Mouse (Mus musculus): ENCODE results near the gene Kcng1. TPM values are rescaled to one million over a fixed set of nuclear protein-coding genes. Genes with fewer than 3 reads are reported as not detected.

Gene Kcng1
- total RNA-seq, 2 experiments from 2014 or later = 34.5 to 40.8 TPM

DNA sequence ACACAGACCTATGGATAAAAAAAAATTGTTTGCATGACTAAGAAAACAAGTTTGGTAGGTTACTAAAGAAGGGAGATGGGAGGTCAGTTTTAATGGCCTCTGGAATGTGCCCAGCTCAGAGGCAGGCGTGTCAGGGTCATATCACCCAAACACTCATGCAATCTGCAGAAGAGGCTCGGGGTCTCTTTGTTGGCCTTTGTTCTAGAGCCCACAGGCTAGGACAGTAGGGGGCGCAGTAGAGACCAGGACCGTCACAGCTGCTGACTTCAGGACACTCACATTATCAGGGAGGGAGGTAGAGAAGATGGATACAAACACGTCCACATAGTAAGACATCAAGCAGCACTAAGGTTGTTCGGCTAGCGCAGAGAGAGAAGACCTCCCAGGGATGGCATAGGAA, 13.5 kb downstream of the Kcng1 start:
- DNase-seq (ENCODE audit: low spot score in 2 of 2) = no peak

DNA sequence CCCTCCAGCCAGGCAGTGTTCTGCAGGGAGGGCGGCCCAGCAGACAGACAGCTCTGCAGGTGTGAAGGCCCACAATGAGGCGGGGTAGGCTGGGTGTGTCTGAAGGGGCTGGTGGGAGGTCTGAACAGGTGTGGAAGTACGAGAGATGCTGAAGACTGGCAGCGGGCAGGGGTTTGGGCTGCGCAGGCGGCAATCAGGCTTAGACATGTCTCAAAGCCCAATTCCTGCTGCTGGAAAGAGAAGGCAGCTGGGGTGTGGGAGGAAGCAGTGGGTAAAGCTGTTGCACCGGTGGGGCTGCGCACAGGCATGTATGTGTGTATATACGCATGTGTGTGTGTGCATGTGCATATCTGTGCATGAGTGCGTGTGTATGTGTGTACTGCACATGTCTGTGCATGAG, 20.6 kb downstream of the Kcng1 start:
- peak; percentile 64 to 82 for DNase-seq (ENCODE audit: low spot score in 2 of 2)

DNA sequence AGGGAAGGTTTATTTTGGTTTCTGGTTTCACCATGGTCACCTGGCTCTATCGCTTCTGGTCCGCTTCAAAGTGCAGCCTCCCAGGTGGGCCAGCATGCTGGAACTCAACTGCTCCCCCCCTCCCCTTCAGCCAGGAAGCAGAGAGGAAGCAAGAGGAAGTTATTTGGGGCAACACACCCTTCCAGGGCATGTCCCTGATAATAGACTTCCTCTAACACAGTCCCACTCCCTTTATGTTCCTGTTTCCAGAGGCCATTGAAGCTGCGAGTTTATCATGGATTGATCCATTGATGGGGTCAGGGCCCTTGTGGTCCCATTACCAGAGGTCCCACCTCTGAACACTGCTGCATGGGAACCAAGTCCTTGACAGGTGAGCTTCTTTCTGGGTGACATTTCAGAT, 21.4 kb downstream of the Kcng1 start:
- DNase-seq (ENCODE audit: low spot score in 2 of 2) = no peak

DNA sequence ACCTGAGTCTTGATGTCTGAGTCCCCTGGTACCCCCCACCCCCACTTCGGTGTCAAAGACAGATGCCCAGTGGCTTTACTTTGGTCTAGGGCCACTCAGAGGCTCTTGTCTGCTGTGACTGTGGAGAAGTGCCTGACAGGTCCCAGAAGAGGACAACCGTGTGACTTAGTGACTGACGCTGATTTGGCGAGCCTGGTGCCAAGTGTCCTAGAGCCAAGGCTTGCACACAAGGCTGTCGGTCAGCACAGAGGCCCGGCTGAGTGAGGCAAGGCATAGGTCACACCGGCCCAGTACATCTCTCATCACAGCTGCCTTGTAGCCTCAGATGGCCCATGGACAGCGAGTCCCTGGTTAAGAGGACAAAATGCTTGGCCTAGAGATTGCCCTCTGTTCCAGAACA, 22.5 kb downstream of the Kcng1 start:
- no peak for DNase-seq (ENCODE audit: low spot score in 2 of 2)

DNA sequence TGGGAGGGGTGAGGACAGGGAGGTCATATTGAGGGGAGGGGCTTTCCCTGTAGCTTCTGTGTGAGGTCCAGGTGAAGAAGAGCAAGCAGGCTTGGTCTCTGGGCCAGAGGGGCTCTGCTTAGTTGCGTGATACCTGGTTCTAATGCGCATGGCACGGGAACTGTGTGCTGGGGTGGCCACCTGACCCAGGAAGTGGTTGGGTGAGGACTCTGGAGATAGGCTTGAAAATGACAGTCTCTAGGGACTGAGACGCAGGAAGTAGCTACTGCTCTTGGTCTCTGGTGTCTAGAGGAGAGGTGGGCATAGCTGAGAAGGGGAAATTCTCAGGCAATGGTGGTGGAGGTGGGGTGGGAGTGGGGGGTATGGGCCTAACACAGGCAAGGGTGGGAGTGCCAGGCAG, 24.3 kb downstream of the Kcng1 start:
- DNase-seq (ENCODE audit: low spot score in 2 of 2) = no peak

DNA sequence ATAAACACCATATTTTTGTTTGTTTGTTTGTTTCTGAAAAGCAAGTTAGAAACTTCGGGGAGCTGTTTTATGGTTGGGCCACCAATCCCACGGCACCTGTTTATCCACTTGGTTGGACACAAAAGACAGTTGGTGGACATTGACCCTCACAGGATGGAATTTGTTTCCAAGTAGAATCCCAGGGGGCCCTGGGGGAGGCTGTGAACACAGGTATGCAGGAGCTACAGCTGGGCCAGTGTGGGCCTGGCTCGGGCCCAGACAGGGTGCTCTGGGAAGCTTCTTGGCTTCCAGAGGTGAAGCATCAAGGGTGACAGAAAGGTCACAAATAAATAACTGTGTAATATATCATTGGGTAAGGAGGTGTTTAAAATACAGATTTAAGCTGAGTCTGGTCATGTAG, 25.0 kb downstream of the Kcng1 start:
- DNase-seq (ENCODE audit: low spot score in 2 of 2) = no peak

DNA sequence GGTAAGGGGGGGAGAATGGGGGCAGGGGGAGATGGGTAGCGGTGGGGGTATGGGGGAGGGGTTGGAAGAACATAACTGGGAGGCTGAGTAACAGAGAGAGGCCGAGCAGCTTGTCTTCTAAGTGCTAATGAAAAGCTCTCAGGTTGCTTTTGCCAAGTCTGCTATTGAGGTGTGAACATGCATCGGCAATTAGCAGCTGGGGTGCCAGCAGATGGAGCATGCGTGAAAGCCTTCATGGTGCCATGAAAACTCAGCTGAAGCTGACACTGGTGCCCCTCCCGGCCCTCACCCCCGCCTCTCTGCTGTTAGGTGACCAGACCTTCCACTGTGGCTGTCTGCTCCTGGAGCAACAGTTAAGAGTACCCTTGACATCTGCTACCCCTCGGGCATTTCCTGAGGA, 27.7 kb downstream of the Kcng1 start:
- peak in 1 of 2 experiments; percentile 45 for DNase-seq (ENCODE audit: low spot score in 2 of 2)

DNA sequence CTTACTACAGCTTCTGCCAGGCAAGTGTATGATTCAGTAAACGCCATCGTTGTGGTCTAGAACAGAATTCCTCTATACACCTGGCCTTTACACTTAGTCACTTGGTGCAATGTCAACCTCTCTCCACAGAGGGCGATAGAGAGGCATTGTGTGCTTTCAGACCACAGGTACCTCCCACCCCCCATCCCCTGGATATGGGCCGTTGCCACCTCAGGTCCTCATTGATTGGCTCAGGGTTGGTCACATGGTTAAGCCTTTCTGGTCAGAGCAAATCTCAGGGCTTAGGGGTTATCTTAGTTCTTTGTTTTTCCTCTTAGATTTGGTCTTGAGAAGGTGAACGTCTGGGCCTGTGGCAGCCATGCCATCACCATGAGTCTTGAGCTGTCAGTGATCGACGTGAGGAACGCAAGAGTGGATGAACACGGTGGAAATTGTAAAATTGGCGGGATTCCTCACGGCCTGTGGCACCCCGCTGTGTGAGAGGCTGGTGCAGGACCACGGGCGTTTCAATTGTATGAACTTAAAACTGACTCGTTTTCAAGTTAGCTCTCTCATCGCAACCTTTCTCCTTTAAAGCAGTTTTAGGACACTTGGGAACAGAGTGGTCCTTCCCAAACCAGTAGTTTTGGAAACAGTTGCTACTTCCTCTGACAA, 28.8 kb downstream of the Kcng1 start:
- no peak for DNase-seq (ENCODE audit: low spot score in 2 of 2)

DNA sequence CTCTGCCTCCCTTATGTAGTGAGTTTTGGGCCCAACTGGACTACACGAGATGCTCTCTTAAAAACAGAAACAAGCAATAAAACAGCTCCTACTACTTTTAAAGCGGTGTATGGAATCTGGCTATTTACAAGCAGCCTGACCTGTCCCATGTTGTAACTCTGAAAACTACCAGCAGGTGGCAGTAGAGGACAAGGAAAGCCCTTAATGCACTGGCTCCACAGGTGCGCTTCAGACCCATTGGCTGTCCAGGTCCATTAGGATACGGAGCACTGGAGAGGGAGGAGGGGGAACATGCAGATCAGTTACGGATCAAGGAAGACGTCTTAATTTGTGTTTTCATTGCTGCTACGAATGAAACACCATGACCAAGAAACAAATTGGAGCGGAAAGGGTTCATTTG, 31.3 kb downstream of the Kcng1 start:
- DNase-seq (ENCODE audit: low spot score in 2 of 2) = peak; percentile 87 to 97

DNA sequence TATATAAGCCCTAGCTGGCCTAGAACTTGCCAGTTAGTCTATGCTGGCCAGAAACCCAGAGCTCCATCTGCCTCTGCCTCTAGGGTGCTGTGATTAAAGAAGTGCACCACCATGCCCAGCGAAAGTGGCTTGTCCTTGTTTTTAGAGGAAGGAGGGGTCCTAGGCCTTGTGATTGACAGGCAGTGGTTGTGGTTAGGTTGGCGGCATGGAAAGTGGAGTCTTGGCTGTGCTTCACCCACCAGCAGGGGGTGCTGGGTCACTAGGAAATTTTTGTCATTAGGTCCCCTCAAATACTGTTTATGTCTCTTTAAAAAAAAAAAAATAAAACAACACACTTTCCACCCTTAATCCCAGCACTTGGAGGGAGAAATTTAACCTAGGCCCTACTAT, 32.7 kb downstream of the Kcng1 start:
- DNase-seq (ENCODE audit: low spot score in 2 of 2) = no peak

DNA sequence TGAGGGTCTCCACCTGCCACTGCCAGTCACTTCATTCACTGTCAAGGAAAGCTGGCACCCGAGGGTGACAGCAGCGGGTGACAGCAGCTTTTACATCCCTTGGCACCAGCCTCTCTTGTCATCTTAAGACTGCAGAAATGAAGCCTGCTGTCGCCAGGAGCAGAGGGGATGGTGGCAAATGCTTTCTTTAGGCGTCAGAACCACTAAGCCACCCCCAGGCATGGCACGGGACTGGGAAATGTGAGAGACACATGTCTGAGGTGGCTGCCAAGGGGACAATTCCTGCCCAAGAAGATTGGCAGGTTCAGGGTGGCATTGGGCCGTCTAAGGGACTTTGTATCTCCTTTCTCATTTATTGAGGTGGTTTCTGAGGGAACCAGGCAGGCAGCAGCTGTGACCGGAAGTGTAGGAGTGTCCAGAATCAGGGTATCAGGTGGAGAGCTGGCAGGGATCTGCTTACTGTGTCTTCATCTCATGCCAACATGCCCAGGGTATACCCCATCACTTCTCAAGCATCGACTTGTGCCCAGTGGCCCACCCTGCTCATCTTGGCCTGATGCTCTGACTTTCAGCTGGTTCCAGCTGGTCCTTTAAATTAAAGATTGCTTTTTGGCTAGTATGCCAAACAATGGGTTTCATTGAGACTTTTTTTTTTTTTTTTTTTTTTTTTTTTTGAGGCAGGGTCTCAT, 33.2 kb downstream of the Kcng1 start:
- DNase-seq (ENCODE audit: low spot score in 2 of 2) = no peak

DNA sequence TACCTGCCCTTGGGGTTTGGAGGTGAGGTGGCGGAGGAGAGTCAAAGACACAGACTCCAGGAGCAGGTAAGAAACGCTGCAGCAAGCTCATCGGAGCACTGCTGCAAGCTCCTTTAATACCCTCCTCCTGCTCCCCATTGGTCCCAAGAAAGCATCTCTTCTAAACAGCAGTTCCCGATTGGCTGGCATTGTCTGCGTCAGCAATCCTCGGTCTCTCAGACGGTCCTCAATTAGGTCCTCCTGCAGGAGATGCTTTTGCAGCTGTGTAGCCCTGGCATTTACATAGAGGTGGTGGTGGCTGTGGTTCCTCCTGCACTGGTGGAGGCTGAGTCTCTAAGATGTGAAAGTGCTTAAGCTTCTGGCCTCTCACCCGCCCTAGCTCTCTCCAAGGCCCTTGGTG, 36.0 kb downstream of the Kcng1 start:
- DNase-seq (ENCODE audit: low spot score in 2 of 2) = no peak

DNA sequence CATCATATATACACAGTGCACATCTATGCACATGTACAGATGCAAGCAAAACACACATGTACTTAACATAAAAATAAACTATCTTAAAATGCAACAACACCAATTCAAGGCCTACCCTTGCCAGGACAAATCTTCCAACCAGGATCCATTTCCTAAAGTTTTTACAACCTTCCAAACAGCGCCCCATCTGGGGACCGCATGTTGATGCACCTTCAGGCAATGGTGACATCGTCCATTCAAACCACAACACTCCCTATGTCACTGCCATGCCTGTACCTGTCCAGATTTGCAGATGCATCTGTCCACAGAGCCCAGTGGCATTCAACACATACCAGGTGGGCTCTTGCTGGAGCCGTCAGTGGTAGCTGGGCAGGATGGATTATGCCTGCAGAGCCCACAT, 38.3 kb downstream of the Kcng1 start:
- DNase-seq (ENCODE audit: low spot score in 2 of 2) = no peak

DNA sequence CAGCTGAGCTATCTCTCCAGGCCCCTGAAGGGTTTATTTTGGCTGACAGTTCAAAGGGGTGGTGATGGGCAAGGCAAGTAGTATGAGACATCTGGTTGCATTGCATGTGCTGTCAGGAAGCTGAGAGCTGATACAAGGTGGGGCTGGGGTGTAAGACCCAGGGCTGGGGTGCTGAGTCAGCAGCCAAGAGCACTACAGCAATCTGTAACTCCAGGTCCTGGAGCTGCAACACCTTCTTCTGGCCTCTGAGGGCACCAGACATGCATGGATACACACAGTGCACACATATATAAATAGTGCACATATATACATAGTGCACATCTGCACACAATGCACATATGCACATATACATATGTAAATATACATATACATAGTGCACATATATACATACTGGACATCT, 38.7 kb downstream of the Kcng1 start:
- no peak for DNase-seq (ENCODE audit: low spot score in 2 of 2)

DNA sequence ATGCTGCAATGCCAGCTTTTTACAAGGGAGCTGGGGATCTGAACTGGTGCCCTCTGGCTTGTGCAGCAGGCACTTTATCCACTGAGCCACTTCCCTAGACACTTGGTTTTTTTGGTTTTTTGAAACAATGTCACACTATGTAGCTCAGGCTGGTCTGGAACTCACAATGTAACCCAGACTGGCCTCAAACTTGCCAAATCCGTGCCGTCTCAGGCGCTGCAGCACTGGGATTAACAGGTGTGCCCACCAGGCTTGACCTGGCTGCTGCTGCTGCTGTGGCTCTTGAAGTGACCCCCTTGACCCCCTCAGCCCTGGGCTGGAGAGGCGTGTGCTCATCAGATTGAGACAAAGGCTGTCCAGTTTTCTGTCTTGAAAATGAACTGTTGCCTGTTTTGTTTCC, 43.2 kb downstream of the Kcng1 start:
- DNase-seq (ENCODE audit: low spot score in 2 of 2) = no peak

DNA sequence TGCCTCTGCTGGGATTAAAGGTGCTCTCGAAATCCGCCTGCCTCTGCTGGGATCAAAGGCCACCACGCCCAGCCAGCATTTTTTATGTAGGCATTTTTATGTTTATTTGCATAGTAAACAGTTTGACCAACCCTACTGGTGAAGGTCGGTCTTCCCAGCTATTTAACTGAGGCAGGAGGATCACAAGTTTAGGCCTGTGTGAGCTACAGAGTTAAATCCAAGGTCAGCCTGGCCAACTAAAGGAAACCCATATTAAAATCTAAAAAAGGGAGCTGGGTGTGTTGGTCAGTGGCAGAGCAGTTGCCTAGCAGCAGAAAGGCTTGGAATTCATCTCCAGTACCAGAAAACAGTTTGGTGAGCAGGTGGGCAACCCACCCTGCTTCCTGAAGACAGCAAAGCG, 48.2 kb downstream of the Kcng1 start:
- DNase-seq (ENCODE audit: low spot score in 2 of 2) = no peak

DNA sequence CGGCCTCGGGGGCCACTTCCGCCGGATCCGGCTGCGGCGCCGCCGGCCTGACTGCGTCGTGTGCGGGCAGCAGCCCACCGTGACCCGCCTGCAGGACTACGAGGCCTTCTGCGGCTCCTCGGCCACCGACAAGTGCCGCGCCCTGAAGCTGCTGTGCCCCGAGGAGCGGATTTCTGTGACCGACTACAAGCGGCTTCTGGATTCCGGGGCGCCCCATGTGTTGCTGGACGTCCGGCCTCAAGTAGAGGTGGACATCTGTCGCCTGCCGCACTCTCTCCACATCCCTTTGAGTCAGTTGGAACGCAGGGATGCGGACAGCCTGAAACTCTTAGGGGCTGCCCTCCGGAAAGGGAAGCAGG, 50.1 kb downstream of the Kcng1 start:
- no peak for DNase-seq (ENCODE audit: low spot score in 2 of 2)

DNA sequence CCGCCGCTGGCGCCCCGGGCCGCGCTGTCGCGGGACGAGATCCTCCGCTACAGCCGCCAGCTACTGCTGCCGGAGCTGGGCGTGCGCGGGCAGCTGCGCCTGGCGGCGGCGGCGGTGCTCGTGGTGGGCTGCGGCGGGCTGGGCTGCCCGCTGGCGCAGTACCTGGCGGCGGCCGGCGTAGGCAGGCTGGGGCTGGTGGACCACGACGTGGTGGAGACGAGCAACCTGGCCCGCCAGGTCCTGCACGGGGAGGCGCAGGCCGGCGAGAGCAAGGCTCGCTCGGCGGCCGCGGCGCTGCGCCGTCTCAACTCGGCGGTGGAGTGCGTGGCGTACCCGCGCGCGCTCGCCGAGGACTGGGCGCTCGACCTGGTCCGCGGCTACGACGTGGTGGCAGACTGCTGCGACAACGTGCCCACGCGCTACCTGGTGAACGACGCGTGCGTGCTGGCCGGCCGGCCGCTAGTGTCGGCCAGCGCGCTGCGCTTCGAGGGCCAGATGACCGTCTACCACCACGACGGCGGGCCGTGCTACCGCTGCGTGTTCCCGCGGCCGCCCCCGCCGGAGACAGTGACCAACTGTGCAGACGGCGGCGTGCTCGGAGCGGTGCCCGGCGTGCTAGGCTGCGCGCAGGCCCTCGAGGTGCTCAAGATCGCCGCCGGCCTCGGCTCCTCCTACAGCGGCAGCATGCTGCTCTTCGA, 50.6 kb downstream of the Kcng1 start:
- DNase-seq (ENCODE audit: low spot score in 2 of 2) = peak in 1 of 2 experiments; percentile 36

DNA sequence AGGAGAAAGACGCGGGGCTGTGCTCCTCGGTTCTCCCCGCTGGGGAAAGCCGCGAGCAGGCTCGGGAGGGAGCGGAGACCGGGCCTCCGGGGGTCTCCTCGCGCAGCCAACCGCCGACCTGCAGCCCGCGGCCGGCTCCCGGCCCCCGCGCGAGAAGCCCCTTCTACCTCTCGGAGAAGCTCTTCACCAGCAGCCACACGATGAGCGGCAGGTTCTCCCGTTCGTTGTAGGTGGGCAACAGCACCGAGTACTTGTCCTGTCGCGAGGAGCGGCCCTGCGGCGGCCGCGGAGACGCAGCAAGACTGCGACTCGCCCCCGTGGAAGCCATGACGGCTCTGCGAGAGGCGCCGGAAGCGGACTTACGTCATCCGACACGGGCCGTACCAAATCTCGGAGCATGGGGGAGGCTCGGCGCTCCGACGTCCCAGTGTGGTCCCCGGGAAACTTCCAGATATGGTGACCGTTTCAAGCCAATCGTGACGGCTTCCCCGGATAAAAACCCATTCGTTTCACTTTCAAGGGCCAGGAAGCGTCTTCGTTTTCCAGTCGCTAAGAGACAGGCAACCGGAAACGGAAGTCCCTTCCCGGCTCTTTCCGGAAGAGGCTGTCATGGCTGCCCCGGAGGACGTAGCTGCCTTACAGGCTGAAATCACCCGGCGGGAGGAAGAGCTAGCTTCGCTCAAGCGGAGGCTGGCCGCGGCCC, 51.4 kb downstream of the Kcng1 start, which contains the start of the genes Gm20716, Dpm1 and Mocs3:
Gm20716 (minus strand) TSS at position 339 of the 703 bp plus-strand sequence.
Dpm1 (minus strand) TSS at position 566 of the 703 bp plus-strand sequence.
Mocs3 (plus strand) TSS at position 597 of the 703 bp plus-strand sequence.
- peak; percentile 83 to 88 for DNase-seq (ENCODE audit: low spot score in 2 of 2)

DNA sequence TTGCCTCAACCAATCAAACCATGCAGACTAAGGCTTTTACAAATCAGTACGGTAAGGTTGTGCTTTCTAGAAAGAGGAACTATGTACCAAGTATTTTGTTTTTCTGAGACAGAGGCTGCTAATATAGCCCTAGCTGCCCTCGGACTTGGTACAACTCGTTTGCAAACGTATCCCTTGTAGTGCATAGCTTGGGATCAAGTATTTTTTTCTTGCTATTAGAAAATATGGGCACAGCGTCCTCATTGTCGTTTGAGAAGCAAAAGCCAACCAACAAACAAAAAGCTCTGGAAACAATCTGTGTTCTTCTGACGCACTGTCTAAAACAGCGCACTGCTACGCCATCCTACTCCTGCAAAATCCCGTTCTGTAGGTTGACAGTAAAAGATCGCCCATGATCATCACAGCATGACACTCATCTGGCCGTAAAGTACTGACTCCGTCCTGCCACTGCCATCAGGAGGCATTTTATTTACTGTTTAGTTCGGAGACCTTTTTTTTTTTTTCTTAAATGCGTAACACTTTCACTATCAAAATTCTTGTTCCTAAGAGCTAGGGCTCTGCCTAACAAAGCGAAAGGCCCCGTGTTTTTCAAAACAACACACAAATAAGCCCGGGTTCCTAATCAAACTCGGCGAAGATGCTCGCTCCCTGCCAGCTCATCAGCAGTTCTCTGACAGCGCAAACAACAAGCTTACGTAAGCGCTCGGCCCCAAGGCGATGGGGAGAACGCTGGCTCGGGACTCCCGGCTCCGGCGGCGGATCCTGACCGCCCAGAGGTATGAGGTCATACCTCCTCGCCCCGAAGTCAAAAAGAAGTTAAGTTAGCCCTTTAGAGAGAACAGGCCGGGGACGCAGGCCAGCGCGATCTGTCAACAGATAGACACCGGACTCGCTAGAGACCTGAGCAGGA, 52.2 kb downstream of the Kcng1 start:
- peak; percentile 42 to 46 for DNase-seq (ENCODE audit: low spot score in 2 of 2)

DNA sequence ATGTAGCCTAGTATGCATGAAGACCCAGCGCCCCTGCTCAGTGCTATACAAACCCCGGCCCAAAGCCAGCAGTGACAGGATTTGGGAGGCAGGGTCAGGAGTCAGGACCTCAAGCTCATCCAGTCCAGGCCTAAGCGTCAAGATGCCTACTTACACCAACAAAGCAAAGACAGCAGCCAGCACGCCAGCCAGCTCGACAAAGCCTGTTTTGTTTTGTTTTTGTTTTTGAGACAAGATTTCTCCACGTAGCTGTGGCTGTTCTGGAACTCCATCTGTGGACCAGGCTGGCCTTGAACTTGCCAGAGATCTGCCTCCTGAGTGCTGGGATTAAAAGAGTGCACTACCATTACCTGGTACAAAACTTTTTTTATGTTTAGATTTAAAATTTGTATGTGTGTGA, 58.2 kb downstream of the Kcng1 start:
- DNase-seq (ENCODE audit: low spot score in 2 of 2) = no peak

All from left cerebral cortex, adult 18-20 months (tissue).